Mouse (Mus musculus) C2C12 (cell line): Measurements from ENCODE around the gene Adamts14.

Source experiments
- CTCF ChIP-seq: IDR thresholded peaks from one replicate; pipeline ENCODE4 v1.5.1; 2011; ENCODE audit not compliant: control insufficient read depth, insufficient read depth, insufficient read length
- MAX ChIP-seq: IDR thresholded peaks from one replicate; pipeline ENCODE4 v1.6.1; 2011; ENCODE audit warnings: mild to moderate bottlenecking, control low read depth
- USF1 ChIP-seq: IDR thresholded peaks from one replicate; pipeline ENCODE4 v1.6.1; 2011; ENCODE audit warnings: low read depth, mild to moderate bottlenecking, control low read depth, moderate library complexity

DNA sequence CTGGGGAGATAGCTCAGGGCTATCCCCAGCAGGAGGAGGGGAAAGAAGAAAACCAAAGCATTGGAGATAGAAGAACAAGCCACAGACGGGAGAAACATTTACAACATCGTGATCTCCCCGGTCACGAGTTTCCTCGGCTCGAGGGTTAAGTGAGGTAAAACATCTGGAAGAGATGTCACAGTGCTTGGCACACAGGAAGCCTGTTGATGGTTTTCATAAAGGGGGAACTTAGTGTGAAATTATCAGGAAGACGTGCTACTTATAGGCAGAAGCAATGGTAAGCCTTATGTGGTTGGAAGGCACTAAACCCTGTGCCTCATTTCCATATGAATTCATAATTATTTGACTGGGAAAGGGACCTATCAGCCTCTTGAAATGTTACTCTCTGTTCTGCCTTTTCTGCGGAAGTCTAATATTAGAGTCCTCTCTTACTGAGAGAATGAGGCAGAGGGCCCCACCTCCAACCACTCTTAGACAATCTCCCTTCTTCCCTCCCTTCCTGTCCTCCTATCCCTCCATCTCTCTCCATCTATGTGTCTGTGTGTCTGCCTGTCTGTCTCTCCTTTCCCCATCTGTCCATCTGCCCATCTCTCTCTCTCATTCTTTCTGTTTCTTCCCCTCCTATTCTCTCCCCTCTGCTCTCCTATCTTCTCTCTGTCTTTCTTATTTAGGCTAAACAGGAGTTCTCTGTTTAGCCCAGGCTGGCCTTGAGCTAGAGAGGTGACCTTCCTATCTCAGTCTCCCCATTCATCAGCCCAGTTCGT lies 105.7 kb downstream of the Adamts14 start:
- TF ChIP-seq CTCF: no peak
- TF ChIP-seq USF1: no peak
- TF ChIP-seq MAX: no peak
